Mouse (Mus musculus): ENCODE results near the gene Nufip2.

GRCm38 (mm10) chr11:77783747-77784646, 98.0 kb downstream of the Nufip2 start:
- TF ChIP-seq CTCF (IDR thresholded peaks at IDR 0.05; ENCODE audit: low read depth, low read length) (no peak), EP300 (IDR thresholded peaks at IDR 0.05; ENCODE audit: insufficient read depth, low read depth, low read length) (no peak), POLR2A (IDR thresholded peaks at IDR 0.05; ENCODE audit: insufficient read depth, low read length) (no peak)

Measured in ES-Bruce4 (cell line).